Mouse (Mus musculus) MN1 (cell line): ENCODE data around the gene Relch.
"Not testable (repeated sequence)": the region's sequence is repeated elsewhere in the genome, so short reads cannot be mapped to it uniquely, and the experiment has no call there.

ENCODE experiments used
- DNase-seq: peaks from one replicate; pipeline ENCODE4 v3.0.0-alpha.2; 2016; ENCODE audit warnings: low spot score

Relch gene

DNA sequence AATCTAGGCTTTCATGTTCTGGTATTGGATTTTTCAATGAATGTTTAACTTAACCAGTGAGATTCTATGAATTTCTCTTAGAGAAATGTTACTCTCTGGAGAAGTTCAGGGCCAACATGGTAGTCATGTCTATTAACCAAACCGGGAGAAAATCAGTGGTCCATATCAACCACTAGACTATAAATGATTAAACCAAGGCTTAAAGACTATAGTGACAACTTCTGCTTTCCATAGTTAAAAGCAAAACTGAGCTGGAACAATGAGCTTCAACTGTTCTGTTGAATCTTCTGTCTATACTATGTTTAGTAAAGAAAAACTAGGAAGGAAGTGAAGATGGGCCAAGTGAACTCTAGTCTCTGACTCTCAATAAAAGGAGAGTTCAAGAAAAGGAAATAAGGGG lies 82.8 kb downstream of the Relch start:
- no peak for DNase-seq

DNA sequence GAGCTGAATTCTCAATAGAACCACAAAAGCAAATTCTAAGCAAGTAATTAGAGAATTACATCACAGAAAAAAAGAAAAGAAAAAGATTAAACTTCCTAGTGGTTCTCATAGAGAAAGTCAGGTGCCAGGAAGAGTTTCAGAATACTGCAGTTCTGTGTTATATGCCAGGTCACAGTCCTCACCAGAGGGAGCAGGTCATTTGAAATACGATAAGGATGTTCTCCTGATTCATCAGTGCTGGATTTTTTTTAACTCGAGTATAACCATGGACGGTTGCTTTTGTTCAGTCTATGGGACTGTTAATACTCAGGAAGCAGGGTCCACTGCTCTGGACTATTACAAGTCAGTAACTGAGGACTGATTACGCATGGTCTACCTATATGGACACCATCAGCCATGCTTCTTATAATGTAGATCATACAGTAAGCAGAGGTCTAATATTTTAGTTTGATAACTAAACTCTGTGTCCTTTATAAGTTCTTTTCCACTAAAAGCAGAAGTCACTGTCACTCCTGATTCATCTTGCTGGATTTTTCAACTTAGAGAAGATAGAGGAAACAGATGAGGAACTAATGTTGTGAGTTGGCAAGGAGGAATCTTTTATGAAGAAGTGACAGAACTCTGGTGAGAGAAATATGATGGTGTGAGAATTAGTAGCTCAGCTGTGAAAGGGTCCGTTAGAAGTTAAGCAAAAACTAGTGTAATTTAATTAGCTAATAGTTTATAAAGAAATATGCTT lies 83.4 kb downstream of the Relch start:
- no peak for DNase-seq

DNA sequence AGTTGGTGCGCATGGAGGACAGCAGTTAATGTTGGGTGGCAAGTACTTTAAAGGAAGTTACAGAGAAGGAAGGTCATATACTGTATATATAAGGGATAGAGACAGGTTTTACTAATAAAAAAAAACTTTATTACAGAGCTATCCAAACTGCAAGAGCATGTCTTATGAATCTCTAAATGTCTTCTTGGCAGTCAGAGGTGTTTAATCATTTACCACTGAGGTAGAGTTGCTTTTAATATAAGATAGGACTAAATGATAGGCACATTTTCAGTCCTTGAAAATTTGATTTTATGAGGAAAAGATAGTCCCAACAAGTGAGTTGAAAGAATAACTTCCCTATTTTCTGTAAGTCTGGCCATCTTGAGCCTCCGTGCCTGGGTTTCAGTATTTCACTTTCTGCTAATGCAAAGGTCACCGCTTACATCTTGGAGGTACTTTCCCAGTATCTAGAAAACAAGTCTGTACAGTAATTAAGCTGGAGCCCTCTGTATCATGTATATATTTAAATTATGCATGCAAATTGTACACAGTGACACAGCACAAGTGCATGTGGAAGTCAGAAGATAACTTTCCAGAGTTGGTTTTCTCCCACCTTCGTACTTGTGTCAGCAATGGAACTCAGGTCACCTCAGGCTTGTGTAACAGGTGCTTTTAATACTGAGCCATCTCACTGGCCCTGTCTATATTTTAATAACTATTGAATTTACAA lies 84.6 kb downstream of the Relch start:
- DNase-seq = no peak

DNA sequence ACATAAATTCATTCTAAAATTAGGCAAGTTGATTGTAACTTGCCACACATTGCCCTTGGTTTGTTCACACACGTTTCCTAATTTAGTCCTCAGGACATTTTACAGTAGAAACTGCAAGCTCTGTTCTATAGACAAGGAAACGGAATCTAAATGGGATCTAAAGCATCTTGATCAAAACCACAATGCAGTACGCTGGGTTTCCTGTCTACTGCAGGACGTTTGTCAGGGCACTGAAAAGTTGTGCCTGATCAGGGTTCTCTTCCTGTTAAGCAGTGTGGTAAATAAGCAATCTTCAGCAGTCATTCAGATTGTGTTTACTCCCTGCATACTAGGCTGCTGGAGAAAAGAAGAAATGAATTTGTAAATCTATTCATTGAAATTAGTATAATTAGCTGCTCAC lies 88.5 kb downstream of the Relch start:
- no peak for DNase-seq

DNA sequence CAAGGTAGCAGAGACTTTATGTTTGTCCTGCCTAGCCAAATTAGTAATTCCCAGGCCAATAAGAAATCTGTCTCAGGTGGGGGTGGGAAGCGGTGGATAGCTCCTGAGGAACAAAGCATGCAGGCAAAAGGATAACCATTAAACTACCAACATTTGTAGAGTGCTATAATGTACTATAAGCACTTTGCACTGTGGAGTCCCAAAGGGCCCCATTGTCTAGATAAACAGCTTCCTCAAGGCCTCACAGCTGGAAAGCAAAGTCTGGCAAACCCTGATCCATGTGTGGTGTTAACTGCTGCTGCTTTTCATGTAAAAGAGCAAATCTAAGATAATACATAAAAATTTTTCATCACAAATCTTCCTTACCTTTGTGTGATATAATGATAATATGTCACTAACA lies 89.3 kb downstream of the Relch start:
- DNase-seq = no peak

DNA sequence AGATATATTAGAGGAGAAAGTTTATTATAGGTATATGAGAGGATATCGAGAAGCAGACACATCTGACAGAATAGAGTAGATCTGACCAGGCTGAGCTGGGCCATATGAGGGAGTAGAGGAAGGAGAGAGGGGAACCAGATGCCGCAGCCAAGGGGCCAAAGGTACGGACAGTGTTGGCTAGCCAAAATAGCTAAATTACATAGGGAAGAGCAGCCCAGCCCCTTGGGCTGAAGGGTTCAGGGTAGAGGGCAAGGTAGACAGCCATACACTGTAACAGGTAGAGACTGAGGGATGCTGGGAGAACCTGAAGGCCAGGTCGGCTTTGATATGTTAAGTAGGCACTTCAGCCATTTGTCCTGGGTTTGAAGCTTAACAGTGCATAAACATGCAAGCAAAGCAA lies 95.1 kb downstream of the Relch start:
- DNase-seq = no peak

DNA sequence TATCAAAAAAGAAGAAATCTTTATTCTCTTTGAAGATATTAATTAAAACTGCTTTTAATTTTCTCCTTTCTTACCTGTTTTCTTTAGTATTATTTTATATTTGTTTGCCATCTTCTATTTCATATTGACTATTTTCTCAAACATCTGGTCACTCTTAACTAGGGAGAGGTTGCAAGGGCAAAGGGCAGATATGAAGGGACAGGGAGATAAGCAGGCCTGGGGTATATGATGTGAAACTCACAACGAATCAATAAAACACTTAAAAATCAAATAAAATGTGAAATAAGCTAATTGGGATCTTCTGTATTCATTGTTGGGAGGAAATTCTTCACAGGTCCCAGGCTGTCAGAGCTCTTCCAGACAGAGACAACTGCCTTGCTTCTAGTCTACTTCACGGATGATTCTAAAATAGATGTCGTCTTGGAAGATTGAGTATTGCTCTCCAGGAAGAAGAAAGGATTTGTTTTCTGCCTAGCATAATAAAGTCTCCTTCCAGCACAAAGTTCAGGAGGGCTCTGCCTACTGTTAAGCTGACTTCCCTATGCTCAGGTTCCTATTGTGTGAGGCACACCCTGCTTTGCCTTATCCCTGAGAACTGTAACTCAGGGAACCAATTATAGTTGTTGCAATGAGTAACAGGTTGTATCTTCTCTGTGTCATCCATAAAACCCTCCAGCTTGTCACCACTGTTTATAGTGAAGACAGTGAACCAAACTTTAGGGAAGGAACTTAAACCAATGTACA lies 95.9 kb downstream of the Relch start:
- DNase-seq = no peak

DNA sequence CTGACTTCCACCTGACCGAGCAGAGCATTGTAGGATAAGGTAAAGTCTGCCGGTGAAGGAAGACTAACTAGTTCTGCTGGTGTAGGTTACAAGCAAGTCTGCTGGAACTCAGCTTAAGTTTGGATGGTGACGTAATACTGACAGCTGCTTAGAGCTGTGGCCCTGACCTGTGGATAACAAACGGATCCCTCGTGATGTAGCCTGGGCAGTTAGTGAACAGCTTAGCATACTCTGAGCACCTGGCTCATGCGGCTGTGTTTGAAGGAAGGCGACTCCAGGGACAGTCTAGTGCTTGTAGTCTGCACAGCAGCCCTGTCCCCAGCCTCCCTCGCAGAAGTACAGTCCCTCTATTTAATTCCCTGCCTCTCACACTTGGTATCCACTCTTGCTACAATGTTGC lies 101.9 kb downstream of the Relch start:
- DNase-seq = no peak

DNA sequence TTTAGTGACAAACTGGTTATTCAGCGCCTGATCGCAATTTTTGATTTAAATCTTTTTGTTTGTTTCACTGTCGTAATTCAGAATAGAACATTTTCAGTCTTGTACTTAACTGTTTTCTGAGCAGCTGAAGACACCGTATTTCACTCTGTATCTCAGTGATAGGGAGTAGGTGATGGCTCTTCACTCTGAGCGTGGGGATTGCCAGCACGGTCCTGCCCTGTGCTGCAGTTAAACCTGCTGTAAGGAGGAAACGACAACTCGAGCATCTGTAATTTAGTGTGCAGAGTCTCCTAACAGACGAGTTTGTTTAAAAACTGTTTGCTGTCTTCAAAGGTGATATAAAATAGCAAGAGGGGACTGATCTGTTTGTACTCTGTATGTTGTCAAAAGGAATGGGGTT lies 102.4 kb downstream of the Relch start:
- not testable (repeated sequence) for DNase-seq

DNA sequence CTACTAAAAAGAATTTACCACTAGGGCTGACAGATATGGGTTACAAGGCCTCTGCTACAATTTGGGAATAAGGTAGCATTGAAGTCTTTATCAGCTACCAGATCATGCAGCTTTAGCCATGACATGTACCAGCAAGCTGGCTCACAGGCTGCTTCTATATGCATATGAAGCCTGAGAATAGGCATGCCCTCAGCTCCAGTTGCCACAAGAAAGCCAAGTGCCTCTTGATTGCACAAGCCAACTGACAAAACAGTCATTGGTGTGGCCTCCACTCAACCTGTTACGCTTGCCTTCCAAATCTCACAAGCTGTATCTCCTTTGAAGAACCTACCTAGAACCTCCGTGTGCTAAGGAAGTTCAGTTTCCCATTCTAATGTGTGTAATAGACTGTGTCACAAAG lies 104.7 kb downstream of the Relch start:
- no peak for DNase-seq

DNA sequence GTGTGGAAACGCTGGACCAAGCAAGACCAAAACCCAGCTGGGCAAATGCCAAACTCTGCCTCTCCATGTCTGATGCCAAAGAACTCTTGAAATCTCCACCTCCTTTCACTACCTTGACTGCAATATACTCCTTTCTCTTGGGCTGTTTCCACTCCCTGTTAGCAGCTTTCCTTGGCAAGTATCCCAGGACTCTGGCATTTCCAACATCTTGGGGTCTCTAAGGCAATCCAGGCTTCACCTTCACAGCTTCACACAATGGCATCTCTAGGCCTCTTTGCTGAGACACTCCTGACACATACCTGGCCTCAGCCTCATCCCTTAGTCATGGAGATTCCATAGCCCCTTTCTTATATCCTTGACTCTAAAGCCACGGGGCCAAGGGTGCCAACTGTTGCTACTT lies 107.0 kb downstream of the Relch start:
- DNase-seq = no peak

DNA sequence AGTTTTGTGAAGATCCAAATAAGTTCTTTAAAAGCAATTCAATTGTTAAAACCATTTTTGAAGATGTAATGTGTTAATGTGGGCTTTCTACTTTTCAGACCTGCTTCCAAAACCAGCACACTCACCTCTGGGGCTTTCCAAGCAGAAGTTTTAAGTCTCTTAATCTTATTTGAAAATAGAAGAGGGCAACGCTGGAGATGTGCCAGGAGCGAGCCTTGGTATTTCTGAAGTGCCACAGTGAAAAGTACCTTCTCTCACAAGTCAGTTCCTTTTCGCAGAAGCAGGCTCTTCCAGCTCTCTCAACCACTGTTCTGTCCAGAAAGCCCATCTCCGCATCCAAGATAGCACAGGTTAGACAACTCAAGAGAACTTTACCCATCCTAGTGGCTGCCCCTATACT lies 112.8 kb downstream of the Relch start:
- DNase-seq = no peak

DNA sequence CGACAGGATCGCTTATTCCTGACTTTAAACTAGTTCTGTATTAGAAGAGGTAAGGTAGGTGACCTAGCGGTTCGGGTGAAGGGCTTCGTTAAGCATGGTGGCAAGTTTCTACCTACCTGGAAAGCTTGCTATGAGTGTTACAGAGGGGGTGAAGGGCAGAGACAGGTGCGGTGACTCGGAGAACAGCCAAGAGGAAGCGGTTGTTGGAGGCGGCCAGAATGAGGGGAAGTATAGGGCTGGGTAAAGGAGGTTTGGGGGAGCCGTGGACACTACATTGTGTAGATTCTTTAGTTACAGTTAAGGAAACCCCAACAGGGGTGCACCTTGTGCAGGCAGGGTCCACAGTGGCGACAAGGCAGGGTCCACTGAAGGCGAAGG lies 116.4 kb downstream of the Relch start:
- DNase-seq = no peak

DNA sequence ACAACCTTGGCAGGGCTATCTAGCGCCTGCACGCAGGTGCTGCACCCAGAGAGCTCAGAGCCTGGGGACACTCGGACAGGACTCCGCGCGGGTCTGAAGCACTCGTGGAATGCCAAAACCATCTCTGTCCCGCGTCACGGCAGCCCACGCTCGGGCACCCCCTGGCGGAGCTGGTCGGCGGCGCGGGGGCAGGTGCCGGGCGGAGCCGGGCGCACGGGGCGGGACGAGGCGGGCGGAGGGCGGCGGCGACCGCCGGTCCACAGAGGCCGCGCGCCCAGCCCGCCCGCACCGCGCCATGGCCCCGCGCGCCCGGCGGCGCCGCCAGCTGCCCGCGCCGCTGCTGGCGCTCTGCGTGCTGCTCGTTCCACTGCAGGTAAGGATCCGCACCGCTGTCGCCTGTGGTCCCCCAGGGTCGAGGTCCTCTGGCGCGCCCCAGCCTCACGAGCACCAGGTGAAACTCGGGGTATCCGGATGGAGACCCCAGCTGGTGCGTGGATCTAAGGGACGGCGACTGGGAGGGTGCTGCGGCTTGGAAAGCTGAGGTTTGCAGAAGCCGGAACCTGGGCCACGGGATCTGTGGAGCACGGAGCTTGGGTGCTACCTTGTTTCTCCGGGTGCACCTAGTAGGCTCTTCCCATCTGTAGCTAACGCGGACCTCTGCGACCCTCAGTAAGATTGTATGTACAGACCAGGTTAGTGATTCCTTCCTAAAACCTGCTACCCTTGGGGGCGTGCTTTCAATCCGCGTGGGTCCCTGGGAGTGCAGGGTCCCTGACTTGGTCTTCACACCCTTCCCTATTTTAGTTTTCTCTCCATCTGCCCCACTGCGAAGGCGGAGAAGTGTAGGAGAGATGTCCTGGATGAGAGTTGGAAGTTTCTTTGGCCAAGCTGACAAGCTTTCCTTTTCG lies 117.0 kb downstream of the Relch start, which contains the start of gene Tnfrsf11a:
Tnfrsf11a (plus strand) TSS at position 262 of the 908 bp plus-strand sequence.
- DNase-seq = no peak

DNA sequence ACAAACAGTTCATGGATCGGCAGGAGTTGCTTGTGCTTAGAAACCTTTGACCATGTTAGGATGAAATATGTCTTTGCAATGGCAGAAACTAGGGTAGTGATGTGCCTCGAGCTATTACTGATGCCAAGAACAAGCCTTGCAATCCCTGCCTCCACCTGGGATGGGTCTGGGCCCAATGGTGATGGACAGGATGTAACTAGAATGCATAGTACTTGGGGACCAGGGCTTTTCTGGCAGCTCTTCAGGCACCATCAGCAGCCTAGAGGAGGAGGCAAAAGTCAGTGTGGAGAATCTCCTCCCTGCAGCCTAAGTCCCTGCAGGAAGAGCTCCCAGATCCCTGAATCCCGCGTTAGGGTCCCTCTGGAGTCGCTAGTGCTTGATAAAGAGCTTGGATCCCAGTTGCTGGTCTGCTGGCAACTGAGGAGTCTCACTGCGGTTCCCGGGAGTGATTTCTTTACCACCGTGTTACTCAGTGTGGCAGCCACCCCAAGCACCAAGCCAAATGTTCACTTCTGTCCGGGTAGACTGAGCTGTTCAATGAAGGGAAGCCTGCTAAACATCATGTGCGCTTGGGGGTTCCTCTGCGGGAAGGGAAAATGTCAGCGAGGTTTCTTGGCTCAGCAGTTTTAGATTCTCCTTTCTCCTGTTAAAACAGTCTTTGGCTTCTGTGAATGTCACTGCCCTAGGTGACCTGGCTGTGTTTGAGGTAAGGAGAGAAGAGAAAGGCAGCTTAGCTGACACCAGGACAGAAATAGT lies 117.9 kb downstream of the Relch start:
- no peak for DNase-seq

DNA sequence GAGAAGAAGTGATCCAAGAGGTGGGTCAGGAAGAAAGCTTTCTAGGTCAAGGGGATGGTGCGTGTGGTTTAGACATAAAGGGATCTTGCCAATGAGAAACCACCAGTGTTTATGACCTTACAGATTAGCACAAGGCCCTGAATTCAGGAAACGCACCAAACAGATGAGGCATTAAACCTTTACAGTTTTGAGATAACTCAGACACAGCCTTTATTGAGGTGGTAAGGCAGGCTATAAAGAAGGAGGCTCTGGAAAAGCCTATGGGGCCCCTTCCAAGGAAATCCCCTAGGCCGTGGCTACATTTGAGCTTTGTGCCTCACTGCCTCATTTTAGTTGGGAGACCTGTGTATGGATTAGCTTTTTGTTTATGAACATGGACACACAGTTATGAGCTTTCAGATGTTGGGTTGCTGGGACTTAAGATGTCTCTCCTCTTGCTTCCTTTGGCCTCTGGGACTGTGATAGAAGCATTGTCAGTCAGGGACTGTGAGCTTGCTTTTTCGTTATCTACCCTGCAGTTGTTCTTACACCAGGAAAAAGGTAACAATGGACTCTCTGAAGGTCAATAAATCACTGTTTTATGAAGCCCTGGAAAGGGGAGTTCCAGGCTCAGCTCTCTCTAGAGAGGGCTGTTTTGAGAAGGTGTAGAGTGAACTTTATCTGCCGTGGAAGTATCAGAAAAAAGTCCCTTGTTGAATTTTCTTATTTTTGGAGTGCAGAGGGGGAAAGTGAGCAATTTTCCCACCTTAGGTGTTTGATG lies 120.8 kb downstream of the Relch start:
- no peak for DNase-seq

DNA sequence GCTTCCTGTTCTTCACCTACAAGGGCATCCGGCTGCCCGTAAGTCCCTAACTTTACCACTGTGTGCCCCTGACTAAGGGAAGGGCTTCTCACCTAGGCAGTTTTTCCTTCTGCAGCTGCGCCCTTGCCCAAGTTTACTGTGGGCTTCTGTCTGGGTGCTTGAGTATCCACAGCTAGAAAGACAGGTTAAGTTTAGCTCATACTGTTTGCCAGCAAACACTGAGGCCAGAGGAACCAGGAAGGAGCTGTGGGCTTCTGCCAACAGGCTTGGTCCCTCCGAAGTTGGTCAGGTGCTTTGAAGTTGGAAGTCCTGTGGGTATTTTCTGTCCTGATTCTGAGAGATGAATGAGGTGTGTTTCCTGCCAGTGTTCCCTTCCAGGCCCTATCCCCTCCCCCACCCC lies 121.5 kb downstream of the Relch start:
- DNase-seq = no peak

DNA sequence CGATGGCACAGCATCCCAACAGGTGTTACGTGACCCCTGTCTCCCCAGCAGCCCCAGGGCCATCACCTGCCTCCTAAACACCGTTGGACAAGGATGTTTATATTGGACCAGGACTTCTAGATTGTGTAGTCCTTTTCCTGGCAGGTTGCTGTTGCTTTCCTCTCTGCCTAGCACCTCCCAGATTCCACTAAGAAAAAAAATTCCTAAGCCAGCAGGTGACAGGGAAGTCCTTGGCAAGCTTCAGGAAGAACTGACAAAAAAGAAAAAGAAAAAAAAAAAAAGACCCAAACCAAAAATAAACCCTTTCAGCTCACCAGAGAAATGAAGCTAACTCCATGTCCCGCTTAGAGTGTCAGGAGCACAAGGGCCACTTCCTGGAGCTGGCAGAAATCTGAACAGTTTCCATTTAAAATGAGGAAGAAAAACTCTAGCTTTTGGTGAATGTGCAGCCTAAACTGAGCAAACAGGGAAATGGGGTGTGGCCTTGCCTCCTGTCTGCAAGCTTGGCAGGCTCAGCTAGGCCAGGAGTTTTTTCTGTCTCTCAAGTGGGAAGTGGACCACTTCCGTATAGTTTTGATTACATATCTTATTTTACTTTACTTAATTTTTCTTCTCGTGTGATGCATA lies 123.2 kb downstream of the Relch start:
- DNase-seq = no peak

DNA sequence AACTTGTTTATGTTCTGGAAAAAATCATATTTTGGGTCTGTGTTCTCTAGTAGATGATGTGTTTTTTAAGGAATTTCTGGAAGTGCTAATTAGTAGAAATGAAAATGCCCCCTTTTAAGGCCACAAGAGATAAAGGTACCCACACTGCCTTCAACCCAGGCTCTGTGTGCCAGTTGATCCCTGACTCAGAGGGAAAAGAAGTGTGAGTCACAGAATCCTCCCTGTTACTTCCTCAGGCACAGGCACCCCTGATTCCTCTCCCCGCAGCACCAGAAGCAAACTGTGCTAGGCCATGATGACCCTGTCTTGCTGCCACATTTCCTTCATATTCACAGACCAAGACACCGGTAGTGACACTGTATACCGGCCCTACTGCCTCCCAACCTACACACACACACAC lies 126.4 kb downstream of the Relch start:
- DNase-seq = no peak

DNA sequence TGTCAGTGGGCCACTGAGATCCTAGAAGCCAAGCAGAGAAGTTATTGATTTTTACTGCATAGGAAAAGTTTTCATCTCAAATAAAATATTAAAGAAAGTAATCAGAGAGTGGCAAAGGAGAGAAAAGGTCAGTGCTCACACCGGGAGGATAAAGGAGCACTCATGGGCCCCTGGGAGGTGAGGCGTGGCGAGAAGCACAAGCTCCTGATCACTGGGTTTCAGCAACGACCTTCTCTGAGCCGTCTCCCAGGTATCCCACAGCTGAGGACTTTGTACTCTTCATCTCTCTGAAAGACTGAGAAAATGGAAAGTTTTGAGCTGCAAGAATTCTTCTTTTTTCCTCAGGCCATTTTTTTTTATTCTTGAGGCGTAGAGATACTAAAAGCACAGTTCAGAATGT lies 131.0 kb downstream of the Relch start:
- DNase-seq = no peak
